Mouse (Mus musculus): Measurements from ENCODE around the gene Mmp23.
"Not testable (repeated sequence)": the region's sequence is repeated elsewhere in the genome, so short reads cannot be mapped to it uniquely, and the experiment has no call there.

The Mmp23 gene

DNA sequence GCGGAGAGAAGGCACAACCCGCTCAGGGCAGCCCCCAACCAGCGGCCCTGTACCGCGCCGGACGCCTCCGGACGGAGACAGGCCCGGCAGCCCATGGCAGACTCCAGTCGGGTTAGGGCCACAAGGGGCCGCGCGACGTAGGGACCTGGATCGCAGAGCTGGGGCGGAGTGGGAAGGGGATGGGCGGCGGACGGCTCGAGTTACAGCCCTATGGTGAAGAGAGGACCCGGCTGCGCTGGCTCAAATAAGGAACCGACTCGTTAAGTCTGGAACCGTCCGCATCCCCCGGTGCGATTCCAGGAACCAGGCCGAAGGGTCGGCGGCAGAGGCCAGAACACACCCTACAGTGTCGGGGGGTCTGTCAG is at the start of gene Mmp23:
TSS of gene Mmp23 (minus strand) at position 299 of the 365 bp plus-strand sequence.
- DNase-seq (ENCODE audit: low spot score in 2 of 2), result peak in 1 of 2 experiments; percentile 56

DNA sequence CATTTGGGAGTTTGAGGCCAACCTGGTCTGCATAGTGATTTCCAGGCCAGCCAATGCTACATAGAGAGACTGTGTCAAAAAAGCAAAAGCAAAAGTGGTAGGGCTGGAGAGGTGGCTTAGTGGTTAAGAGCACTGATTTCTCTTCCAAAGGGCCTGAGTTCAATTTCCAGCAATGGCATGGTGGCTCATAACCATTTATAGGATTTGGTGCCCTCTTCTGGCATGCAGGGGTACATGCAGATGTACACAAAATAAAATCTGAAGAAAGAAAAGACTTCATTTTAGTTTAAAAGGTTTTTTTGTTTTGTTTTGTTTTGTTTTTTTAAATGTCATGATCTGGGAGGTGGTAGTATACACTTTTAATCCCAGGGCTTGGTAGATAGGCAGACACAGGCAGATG is 47.2 kb upstream of the Mmp23 start:
- DNase-seq (ENCODE audit: low spot score in 2 of 2), result no peak

- DNase-seq (ENCODE audit: low spot score in 2 of 2), result peak in 1 of 2 experiments; percentile 41
These were observed 43.4 kb upstream of the Mmp23 start for GRCm38 (mm10) chr4:155696261-155697255.

- peak in 1 of 2 experiments; percentile 33 for DNase-seq (ENCODE audit: low spot score in 2 of 2)
These were observed 42.4 kb upstream of the Mmp23 start for GRCm38 (mm10) chr4:155695531-155696062.

DNA sequence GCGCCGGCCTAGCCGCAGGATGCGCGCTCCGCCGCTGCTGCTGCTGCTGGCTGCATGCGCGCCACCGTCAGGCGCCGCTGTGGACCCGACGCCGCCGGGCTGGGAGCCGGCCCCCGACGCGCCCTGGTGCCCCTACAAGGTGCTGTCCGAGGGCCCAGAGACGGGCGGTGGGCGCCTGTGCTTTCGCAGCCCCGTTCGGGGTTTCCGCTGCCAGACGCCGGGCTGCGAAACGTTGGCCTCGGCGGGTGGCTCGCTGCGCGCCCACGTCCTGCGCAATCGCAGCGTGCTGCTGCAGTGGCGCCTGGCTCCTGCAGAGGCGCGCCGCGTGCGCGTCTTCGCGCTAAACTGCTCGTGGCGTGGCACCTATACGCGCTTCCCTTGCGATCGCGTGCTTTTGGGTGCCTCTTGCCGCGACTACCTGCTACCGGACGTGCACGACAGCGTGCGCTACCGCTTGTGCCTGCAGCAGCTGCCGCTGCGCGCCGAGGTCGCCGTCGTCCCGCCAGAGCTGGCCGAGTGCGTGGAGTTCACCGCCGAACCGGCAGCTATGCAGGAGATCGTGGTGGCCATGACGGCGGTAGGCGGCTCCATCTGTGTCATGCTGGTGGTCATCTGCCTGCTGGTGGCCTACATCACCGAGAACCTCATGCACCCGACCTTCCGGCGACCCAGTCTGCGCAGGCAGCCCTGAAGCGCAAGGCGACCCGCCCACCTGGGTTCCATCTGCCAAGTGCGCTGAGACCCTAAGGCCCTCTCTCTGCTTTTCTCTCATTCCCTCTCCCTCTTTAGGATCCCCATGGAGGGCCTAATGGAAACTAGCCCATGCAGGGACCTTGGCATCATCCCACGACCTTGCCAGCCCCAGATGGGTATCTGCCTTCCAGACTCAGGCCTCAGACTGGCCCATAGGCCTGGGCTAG is 41.6 kb upstream of the Mmp23 start:
- DNase-seq (ENCODE audit: low spot score in 2 of 2), result peak; percentile 86 to 90

DNA sequence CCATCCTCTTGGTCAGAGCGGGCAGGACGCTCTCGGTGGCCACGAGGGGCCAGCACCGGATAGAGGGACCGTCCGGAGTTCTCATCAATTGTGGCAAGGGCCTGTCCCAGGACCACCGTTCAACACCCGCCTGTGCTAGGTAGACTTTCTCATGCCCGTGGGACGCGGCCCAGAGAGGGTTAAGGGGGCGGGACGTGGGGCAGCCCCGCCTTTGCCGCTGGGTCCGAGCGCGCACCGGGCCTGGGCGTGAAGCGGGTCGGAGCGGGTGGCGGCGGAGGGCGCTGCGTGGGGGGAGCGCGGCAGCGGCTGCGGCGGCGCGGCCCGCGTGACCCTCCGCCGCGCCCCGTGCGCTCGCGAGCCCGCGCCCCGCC is 40.9 kb upstream of the Mmp23 start, which contains the start of gene Fndc10:
TSS of gene Fndc10 (plus strand) at position 232 of the 371 bp plus-strand sequence.
- DNase-seq (ENCODE audit: low spot score in 2 of 2), result peak; percentile 86

- no peak for DNase-seq (ENCODE audit: low spot score in 2 of 2)
These were observed 39.2 kb upstream of the Mmp23 start for GRCm38 (mm10) chr4:155692421-155692820.

DNA sequence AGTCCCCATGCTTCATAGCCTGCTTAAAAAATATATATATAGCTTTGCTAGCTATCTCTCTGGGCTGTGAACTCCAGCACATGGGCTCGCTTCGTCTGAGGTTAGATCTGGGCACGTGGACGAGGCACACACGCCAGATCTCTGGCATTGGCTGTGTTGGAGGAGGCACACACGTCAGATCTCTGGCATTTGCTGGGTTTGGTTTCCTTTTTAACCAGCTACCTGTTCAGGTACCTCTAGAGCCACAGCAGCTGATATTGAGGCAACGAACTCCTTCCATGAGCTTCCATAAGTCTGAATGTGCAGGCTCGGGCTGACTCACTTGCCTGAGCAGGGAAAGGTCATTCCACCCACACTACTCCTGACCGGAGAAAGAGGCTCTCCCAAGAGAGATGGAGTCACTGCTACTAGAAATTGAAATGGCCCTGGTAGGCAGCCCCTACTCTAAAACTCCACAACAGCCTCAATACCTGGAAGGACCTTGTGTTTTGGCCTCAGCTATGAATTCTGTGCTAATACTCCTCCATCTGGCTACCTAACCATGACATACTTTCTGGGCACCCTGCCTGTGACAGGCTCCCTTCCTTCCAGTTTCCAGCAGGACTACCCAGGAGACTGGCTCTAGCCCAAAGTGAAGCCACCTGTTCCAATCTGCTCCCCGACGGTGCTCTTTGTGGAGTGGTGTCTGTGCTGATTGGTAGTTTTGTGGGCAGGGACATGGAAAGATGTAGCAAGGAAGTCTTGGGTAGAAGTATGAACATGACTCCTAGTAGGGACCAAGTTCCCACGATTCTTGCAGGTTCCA is 37.6 kb upstream of the Mmp23 start:
- peak; percentile 69 to 71 for DNase-seq (ENCODE audit: low spot score in 2 of 2)

DNA sequence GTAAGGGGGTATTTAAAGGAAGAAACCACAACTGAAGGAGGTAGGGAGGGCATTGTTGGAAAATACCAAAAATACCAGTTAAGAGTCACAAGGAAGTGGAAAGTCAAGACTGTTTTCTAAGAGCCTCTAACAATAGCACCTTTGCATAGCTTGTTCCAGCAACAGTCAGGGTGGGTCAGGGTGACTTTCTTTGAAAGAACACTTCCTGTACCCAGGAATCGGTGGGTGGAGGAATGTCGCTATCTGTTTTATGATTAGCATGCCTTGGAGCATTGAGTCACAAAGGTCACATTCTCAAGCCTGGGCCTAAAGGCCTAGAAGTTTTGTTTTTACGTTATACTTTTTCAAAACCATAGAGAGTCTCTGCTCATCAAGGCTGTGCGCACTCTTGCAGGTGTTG is 34.6 kb upstream of the Mmp23 start:
- not testable (repeated sequence) for DNase-seq (ENCODE audit: low spot score in 2 of 2)

GRCm38 (mm10) chr4:155683670-155684277 is 30.6 kb upstream of the Mmp23 start:
- DNase-seq (ENCODE audit: low spot score in 2 of 2), result not testable (repeated sequence)

DNA sequence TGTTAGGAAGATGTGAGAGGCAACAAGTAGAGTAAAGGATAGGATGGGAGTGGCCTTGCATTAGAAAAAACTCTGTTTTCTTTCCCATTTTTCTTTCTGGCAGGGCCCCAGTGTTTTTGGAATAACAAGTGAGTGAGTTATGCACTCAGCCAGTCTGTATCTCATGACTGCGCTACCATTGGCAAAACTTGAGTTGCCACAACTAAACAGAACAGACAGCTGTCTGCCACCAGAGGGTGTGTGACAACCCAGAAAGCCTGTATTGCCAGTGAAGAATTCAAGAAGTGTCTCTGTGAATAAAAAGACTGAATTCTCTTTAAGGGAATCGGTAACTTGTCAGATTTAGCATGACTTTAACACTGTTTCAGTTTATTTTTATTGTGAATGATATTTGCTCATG is 22.8 kb upstream of the Mmp23 start:
- DNase-seq (ENCODE audit: low spot score in 2 of 2), result no peak

- DNase-seq (ENCODE audit: low spot score in 2 of 2), result no peak
These were observed 18.9 kb upstream of the Mmp23 start for GRCm38 (mm10) chr4:155672082-155672481.

DNA sequence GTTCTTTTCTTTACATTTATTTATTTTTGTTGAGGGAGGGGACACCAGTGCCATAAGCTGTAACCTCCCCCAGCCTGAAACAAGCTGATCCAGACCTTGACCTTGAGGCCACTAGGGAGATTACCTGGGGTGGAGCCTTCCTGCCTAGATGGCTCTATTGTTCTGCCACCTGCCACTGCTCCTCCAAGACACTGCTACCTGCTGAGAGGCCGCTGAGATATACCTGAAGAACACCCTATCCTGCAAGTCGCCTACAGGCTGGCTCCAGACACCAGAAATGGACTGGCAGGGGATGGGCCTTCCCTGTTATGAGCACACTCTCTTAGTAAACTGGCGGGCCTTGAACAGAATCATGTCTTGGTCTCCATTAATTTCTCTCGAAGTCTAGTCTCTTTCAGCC is 17.1 kb upstream of the Mmp23 start:
- DNase-seq (ENCODE audit: low spot score in 2 of 2), result not testable (repeated sequence)

DNA sequence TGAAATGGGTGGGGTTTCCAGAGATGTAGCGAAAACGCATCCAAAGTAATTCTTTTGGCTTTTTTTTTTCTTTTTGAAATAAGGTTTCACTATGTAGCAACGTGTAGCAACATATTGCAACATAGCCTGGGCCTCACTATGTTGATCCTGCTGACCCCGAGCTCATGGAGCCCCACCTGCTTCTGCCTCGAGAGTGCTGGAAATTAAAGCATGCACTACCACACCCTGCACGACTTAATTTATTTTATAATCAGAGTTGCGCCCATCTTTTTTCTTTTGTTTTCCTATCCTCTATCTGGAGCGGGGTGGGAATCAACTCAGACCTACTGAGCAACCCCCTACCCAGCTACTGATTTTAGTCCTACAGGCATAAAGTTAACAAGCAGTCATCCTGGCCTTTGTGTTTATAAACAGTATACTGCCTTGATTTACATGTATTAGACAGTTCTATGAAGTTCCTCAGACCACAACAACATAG is 16.5 kb upstream of the Mmp23 start:
- DNase-seq (ENCODE audit: low spot score in 2 of 2), result no peak

DNA sequence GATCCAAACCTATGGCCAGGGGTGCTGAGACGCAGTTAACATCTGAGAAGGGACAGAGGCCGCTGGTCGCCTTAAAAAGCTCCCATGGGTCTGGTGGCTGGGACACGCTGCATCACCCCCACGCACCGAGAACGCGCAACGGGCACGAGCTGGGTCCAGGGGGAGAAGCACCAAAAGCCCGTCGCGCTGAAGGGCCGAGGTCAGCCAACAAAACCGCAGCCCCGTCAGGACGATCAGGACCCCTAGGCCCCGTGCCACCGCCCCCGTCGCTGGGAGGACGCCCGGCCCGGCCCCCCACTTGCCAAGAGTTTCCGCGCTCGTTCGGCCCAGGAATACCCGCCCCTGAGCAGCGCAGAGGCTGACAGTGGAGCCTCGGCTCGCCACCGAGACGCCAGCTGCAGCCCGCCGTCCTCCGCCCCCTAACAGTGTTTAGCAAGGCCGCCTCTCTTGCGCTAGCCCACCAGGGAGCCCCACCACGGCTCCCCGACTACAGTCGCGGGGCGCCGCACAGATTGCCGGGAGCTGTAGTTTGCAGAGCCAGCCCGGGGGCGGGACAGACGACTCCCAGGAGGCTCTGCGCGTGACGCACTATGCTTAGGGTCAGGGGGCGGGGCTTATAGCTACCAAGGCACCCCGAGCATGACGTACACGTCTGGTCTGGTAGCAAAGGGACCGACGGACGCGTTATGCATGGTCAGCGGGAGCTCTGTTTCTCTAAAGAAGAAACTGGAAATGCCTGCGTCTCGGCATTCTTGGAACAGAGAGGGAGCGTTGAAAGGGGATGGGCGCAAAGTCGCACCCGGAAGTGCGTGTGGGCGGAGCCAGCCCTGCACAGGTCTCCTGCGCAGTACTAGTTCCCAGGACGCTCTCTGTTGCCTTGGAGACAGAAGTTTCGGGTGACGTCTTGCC is 15.8 kb upstream of the Mmp23 start, which contains the start of gene Mib2:
TSS of gene Mib2 (minus strand) at position 510 of the 909 bp plus-strand sequence.
- DNase-seq (ENCODE audit: low spot score in 2 of 2), result peak; percentile 98 to 99

DNA sequence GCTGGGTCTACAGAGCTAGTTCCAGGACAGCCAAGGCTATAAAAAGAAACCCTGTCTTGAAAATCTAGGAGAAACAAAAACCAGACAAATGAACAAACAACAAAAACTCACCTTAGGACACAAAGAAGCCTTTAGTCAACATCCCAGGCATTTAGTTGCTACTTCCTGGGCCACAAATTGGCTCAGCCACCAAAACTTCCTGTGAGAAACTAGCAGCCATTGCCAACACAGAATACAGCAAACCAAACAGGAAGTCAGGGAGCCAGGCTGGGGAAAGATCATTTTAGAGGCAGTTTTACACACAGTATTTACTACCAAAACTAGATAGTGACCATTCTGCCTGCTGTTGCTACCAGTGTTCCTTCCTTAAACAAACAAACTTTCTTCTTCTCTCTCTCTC is 13.7 kb upstream of the Mmp23 start:
- DNase-seq (ENCODE audit: low spot score in 2 of 2), result no peak

DNA sequence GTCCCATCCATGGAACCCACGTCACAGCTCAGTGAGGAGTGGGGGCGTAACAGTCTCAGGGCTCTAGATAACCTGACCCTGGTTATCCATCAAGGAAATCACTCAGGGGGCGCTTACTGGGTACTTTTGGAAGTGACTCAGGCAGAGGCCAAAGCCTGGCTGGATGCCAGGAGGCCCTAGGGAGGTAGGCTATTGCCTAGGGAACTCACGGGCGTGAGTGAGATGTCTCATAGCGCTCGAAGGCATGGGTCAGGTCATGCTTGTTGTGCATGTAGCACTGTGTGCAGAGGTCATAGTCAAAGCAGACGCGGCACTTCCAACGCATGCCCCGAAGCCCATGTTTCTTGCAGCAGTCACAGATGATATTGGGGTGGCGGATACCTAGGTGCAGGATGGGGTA is 7.5 kb upstream of the Mmp23 start:
- no peak for DNase-seq (ENCODE audit: low spot score in 2 of 2)

GRCm38 (mm10) chr4:155658961-155659360 is 5.8 kb upstream of the Mmp23 start:
- no peak for DNase-seq (ENCODE audit: low spot score in 2 of 2)

GRCm38 (mm10) chr4:155656214-155656751 is 3.1 kb upstream of the Mmp23 start:
- no peak for DNase-seq (ENCODE audit: low spot score in 2 of 2)
